Mouse (Mus musculus): ENCODE measurements around the gene Hist1h2bn. TPM values are rescaled to one million over a fixed set of nuclear protein-coding genes. Genes with fewer than 3 reads are reported as not detected.
"Not testable (repeated sequence)": the region's sequence is repeated elsewhere in the genome, so short reads cannot be mapped to it uniquely, and the experiment has no call there.

The Hist1h2bn gene
- polyA plus RNA-seq, 1 experiment from 2014 or later = 3.0 TPM

GRCm38 (mm10) chr13:21718381-21719080 lies 35.4 kb upstream of the Hist1h2bn start:
- Histone ChIP-seq H3K4me1 (peaks cover 15% of the 10 kb centered on the region), H3K4me3 (peak overlapping the region; percentile 56)

DNA sequence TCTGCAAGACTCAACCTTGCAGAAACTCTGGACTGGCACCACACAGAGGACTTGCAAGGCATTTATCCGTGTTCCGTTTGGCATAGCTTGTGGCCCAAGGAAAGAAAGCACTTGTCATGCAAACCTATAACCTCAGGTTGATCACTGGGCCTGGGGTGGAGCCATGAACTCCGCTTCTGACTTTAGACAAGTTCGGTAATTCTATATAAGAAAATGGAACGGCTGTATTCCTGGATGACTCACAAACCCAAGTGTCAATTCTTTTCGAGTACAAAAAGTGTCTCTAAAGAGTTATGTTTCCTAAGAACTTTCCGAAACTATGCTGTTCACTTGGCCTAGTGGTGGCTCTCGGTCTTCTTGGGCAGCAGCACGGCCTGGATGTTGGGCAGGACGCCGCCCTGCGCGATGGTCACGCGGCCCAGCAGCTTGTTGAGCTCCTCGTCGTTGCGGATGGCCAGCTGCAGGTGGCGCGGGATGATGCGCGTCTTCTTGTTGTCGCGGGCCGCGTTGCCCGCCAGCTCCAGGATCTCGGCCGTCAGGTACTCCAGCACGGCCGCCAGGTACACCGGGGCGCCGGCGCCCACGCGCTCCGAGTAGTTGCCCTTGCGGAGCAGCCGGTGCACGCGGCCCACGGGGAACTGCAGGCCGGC lies 32.7 kb upstream of the Hist1h2bn start:
- not testable (repeated sequence) for H3K36me3 ChIP-seq; H3K4me1 ChIP-seq; H3K9me3 ChIP-seq; H3K27me3 ChIP-seq (ENCODE audit: insufficient read depth, poor library complexity, severe bottlenecking)
- H3K27ac ChIP-seq = peak overlapping the region; percentile 87
- H3K4me3 ChIP-seq = peak overlapping the region; percentile 55
- DNase-seq (ENCODE audit: low spot score) = peak; percentile 74
- 3% methylated on average over 21 of the region's 44 CpGs for WGBS

More at GRCm38 (mm10) chr13:21718381-21719080, 35.4 kb upstream of the Hist1h2bn start:
- no peaks in the 10 kb centered on the region for H3K27me3 ChIP-seq (ENCODE audit: insufficient read depth, poor library complexity, severe bottlenecking)
- no peaks in the 10 kb centered on the region for H3K36me3 ChIP-seq
- 61% methylated on average over 4 of the region's 4 CpGs for WGBS
- H3K9me3 ChIP-seq = no peaks in the 10 kb centered on the region
- no peak for DNase-seq (ENCODE audit: low spot score)
- peak overlapping the region; percentile 88 for H3K27ac ChIP-seq

GRCm38 (mm10) chr13:21721757-21722372 lies 32.1 kb upstream of the Hist1h2bn start, which contains the start of gene Hist1h2bm:
Gene Hist1h2bm (plus strand): TSS chr13:21722044.
- H3K27me3 ChIP-seq (ENCODE audit: insufficient read depth, poor library complexity, severe bottlenecking); H3K9me3 ChIP-seq; H3K36me3 ChIP-seq; H3K4me1 ChIP-seq: not testable (repeated sequence)
- Histone ChIP-seq H3K27ac (peak within 1 kb of the TSS; percentile 87), H3K4me3 (peak within 1 kb of the TSS; percentile 55)
- WGBS = under 1% methylated on average over 37 of the region's 37 CpGs
- peak; percentile 90 for DNase-seq (ENCODE audit: low spot score)

DNA sequence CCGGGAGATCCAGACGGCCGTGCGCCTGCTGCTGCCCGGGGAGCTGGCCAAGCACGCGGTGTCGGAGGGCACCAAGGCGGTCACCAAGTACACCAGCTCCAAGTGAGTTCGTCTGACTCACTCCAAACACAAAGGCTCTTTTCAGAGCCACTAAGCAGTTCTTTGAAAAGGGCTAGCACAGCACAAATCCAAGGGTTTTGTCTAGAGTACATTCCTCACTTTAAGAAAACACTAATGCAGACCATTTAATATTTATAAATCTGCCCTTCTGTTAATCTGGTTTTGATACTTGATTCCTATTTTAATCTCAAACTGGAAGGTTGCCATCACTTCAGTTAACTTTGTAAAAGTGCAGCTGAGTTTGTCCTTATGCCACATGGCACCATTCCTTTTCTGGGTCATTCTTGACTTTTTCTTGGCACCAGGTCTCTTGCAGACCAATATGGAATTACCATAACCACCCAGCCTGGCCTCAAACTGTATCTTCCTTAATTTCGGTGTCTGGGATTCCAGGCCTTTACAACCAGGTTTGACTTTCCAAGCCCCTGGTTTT lies 31.5 kb upstream of the Hist1h2bn start:
- Histone ChIP-seq H3K9me3 (no peaks in the 10 kb centered on the region), H3K36me3 (no peaks in the 10 kb centered on the region), H3K4me1 (peaks cover 8% of the 10 kb centered on the region), H3K27me3 (ENCODE audit: insufficient read depth, poor library complexity, severe bottlenecking) (no peaks in the 10 kb centered on the region), H3K4me3 (peak overlapping the region; percentile 55), H3K27ac (peak overlapping the region; percentile 85)
- DNase-seq (ENCODE audit: low spot score) = no peak
- 5% methylated on average over 11 of the region's 11 CpGs for whole genome bisulfite sequencing

- no peaks in the 10 kb centered on the region for H3K27me3 ChIP-seq (ENCODE audit: insufficient read depth, poor library complexity, severe bottlenecking)
- DNase-seq (ENCODE audit: low spot score) = no peak
- peaks cover 8% of the 10 kb centered on the region for H3K4me1 ChIP-seq
- peak overlapping the region; percentile 85 for H3K27ac ChIP-seq
- no peaks in the 10 kb centered on the region for H3K36me3 ChIP-seq
- no peaks in the 10 kb centered on the region for H3K9me3 ChIP-seq
- WGBS = 46% methylated on average over 5 of the region's 5 CpGs
- peak overlapping the region; percentile 55; the same call in 1 of the 2 replicates for H3K4me3 ChIP-seq
Measured at GRCm38 (mm10) chr13:21722993-21723836, 30.7 kb upstream of the Hist1h2bn start.

GRCm38 (mm10) chr13:21727948-21728572 lies 25.9 kb upstream of the Hist1h2bn start:
- H3K36me3 ChIP-seq = no peaks in the 10 kb centered on the region
- no peak overlapping the region for H3K4me3 ChIP-seq
- no peak for DNase-seq (ENCODE audit: low spot score)
- no peak overlapping the region for H3K27ac ChIP-seq
- H3K4me1 ChIP-seq = no peaks in the 10 kb centered on the region
- H3K9me3 ChIP-seq = no peaks in the 10 kb centered on the region
- WGBS = 31% methylated on average over 11 of the region's 11 CpGs
- H3K27me3 ChIP-seq (ENCODE audit: insufficient read depth, poor library complexity, severe bottlenecking) = no peaks in the 10 kb centered on the region

DNA sequence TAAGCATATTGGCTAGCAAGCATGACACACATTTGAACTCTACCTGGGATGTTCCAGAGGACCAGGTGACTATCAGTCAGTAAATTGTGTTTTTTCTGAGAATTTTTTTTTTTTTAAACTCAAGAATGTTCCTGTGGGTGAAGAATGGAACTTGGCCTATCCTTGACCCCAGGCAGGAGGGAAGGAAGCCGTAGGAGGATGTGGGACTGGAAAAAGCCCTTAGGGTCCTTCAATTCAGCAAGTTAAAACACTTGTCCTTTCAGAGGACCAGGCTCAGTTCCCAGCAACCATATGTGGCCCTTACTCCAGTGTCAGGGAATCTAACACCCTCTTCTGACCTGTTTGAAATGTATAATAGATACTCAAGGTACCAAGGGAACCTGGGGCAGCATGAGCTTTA lies 24.4 kb upstream of the Hist1h2bn start:
- Histone ChIP-seq H3K36me3 (no peaks in the 10 kb centered on the region), H3K4me1 (peaks cover 10% of the 10 kb centered on the region; the same call in 1 of the 2 replicates), H3K27me3 (ENCODE audit: insufficient read depth, poor library complexity, severe bottlenecking) (no peaks in the 10 kb centered on the region), H3K27ac (no peak overlapping the region), H3K9me3 (no peaks in the 10 kb centered on the region), H3K4me3 (no peak overlapping the region)
- 57% methylated on average over 1 of the region's 1 CpGs for WGBS
- no peak for DNase-seq (ENCODE audit: low spot score)

DNA sequence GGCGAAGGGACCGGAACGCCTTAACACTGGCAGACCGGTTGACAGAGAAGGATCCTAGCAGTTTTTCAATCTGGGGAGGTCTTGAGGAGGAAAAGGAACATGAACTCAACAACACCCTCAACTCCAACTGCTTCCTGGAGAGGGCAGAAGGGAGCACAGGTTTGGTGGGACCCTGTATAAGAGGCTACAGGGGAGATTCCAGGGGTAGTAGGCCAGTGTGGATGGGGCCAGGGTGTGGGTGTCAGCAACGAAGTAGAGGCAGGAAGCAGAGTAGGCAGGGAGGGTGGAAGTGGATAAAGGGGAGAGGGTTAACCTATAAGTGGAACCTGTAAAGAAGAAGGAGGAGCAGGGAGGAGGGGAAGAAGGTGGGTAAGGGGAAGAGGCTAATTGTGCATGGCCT lies 20.5 kb upstream of the Hist1h2bn start:
- Histone ChIP-seq H3K9me3 (no peaks in the 10 kb centered on the region), H3K36me3 (no peaks in the 10 kb centered on the region), H3K27ac (peak overlapping the region; percentile 95), H3K4me3 (peak overlapping the region; percentile 12; the same call in 1 of the 2 replicates), H3K27me3 (ENCODE audit: insufficient read depth, poor library complexity, severe bottlenecking) (no peaks in the 10 kb centered on the region), H3K4me1 (peaks cover 10% of the 10 kb centered on the region; the same call in 1 of the 2 replicates)
- 71% methylated on average over 5 of the region's 5 CpGs for WGBS
- DNase-seq (ENCODE audit: low spot score) = no peak

GRCm38 (mm10) chr13:21734010-21734905 lies 19.7 kb upstream of the Hist1h2bn start:
- under 1% methylated on average over 21 of the region's 21 CpGs for WGBS
- H3K9me3 ChIP-seq = no peaks in the 10 kb centered on the region
- DNase-seq (ENCODE audit: low spot score) = peak; percentile 90
- no peaks in the 10 kb centered on the region for H3K27me3 ChIP-seq (ENCODE audit: insufficient read depth, poor library complexity, severe bottlenecking)
- H3K27ac ChIP-seq = peak overlapping the region; percentile 95
- peaks cover 10% of the 10 kb centered on the region; the same call in 1 of the 2 replicates for H3K4me1 ChIP-seq
- no peaks in the 10 kb centered on the region for H3K36me3 ChIP-seq
- H3K4me3 ChIP-seq = peak overlapping the region; percentile 59

- not testable (repeated sequence) for H3K27me3 ChIP-seq (ENCODE audit: insufficient read depth, poor library complexity, severe bottlenecking); H3K36me3 ChIP-seq; H3K9me3 ChIP-seq
- under 1% methylated on average over 45 of the region's 56 CpGs for WGBS
- DNase-seq (ENCODE audit: low spot score) = peak; percentile 95
- Histone ChIP-seq H3K4me3 (peak within 1 kb of the TSS; percentile 59), H3K4me1 (peaks cover 15% of the 10 kb centered on the region; the same call in 1 of the 2 replicates), H3K27ac (peak within 1 kb of the TSS; percentile 95)
Measured at GRCm38 (mm10) chr13:21734906-21735767, 18.8 kb upstream of the Hist1h2bn start, which contains the start of gene Hist1h4j. Gene Hist1h4j (plus strand): TSS chr13:21735064.

Data from heart, embryonic 10.5 days (tissue).